Mouse (Mus musculus) hindbrain, embryonic 12.5 days (tissue): ENCODE results near the gene Rbm47. TPM values are rescaled to one million over a fixed set of nuclear protein-coding genes. Genes with fewer than 3 reads are reported as not detected.
"Not testable (repeated sequence)": the region's sequence is repeated elsewhere in the genome, so short reads cannot be mapped to it uniquely, and the experiment has no call there.

ENCODE experiments used
- ATAC-seq: fragments of 200-750 bp; cut with Nextera tagmentation; 2 replicates; pipeline ENCODE4 v1.8.0; 2017; ENCODE audit warnings: moderate TSS enrichment; ENCODE audit not compliant: low FRiP score
- H3K27ac ChIP-seq: fragments of 300-500 bp; sonication (generic); 2 replicates; pipeline ENCODE4 v1.5.1; 2016; ENCODE audit warnings: mild to moderate bottlenecking
- H3K27me3 ChIP-seq: fragments of 300-500 bp; sonication (generic); 2 replicates; pipeline ENCODE4 v1.6.1; 2016; ENCODE audit warnings: mild to moderate bottlenecking
- H3K36me3 ChIP-seq: fragments of 300-500 bp; sonication (generic); 2 replicates; pipeline ENCODE4 v1.6.1; 2016; ENCODE audit warnings: mild to moderate bottlenecking
- H3K4me1 ChIP-seq: fragments of 300-500 bp; sonication (generic); 2 replicates; pipeline ENCODE4 v1.6.1; 2016
- H3K4me2 ChIP-seq: fragments of 300-500 bp; sonication (generic); replicated peaks from 2 replicates; pipeline ENCODE4 v1.6.1; 2016; ENCODE audit warnings: mild to moderate bottlenecking
- H3K4me3 ChIP-seq: fragments of 300-500 bp; sonication (generic); 2 replicates; pipeline ENCODE4 v1.5.1; 2016; ENCODE audit warnings: mild to moderate bottlenecking
- H3K9ac ChIP-seq: fragments of 300-500 bp; sonication (generic); 2 replicates; pipeline ENCODE4 v1.6.1; 2016; ENCODE audit warnings: mild to moderate bottlenecking, moderate library complexity
- H3K9me3 ChIP-seq: fragments of 300-500 bp; sonication (generic); replicated peaks from 2 replicates; pipeline ENCODE4 v1.6.1; 2016; ENCODE audit warnings: mild to moderate bottlenecking
- WGBS: fragments of 180-500 bp; shearing (Covaris S2); methylation state at CpG from one replicate; pipeline ENCODE4 v1.1.7; 2016; 5-methylcytosine and 5-hydroxymethylcytosine counted together
- microRNA-seq: library from miRNA; unstranded; fragments of <30 nt; microRNA quantifications from one replicate; pipeline ENCODE4, GENCODE M21; 2017
- polyA plus RNA-seq: library from polyadenylated mRNA; unstranded; fragments of >200 nt; fragmentation: Nextera tagmentation; extraction: Ambion mirVana; gene quantifications from 2 replicates; pipeline ENCODE4 v1.2.1, GENCODE M21; 2016

Rbm47 gene
- polyA plus RNA-seq, 1 experiment from 2014 or later = 9.6 TPM

DNA sequence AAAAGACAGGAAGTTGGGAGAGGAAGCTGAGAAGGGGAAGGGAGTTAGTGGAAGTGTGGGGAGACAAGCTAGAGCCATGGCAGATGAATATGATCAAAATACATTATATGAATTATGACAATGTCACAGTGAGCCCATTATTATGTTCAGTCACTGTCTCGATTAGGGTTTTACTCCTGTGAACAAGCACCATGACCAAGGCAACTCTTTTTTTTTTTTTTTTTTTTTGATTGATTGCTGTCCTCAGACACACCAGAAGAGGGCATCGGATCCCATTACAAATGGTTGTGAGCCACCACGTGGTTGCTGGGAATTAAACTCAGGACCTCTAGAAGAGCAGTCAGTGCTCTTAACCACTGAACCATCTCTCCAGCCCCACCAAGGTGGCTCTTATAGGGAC lies 185.9 kb downstream of the Rbm47 start:
- not testable (repeated sequence) for ATAC-seq, H3K4me2 ChIP-seq, H3K27me3 ChIP-seq, H3K9me3 ChIP-seq, H3K27ac ChIP-seq, H3K36me3 ChIP-seq, H3K9ac ChIP-seq, H3K4me1 ChIP-seq, H3K4me3 ChIP-seq
- 74% methylated on average over 3 of the region's 3 CpGs for WGBS

DNA sequence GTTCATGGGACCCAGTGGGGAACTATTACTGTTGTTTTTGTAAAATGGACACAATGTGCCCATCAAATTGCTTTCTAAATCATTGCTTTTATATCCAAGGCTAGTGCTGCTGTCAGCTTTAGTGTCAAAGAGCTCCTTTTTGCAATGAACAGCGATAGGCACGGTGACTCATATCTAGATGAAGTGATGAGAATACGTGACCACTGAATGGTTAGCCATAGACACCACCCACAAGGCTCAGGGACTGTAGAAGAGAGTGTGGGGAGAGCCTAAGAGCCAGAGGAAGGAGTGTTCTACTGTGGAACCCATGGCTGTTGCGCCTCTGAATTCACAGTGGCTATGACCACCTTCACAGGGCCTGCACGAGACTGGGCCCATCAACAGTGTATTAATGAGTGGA lies 186.5 kb downstream of the Rbm47 start:
- no peak overlapping the region for H3K4me3 ChIP-seq
- no peaks in the 10 kb centered on the region for H3K4me1 ChIP-seq
- H3K36me3 ChIP-seq = no peaks in the 10 kb centered on the region
- H3K4me2 ChIP-seq = no peak overlapping the region
- 90% methylated on average over 5 of the region's 5 CpGs for WGBS
- H3K9ac ChIP-seq = no peak overlapping the region
- no peak for ATAC-seq
- H3K9me3 ChIP-seq = no peaks in the 10 kb centered on the region
- no peaks in the 10 kb centered on the region for H3K27me3 ChIP-seq
- no peak overlapping the region for H3K27ac ChIP-seq

DNA sequence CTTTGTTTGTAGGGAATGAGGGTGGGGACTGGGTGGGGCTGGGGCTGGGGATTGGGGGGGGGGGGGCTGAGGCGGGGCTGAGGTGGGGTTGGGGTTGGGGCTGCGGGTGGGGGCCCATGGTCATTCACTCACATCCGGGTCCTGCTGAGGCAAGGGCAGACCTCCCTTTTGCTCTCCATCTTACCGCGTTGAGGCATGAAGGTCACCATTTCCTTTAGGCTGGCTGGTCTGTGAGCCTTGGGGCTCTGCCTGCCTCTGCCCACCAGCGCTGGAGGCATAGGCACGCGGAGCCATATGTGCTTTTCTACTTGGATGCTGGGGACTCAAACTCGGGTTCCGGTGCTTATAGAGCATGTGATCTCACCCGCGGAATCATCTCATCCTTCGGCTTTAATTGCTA lies 197.2 kb downstream of the Rbm47 start:
- H3K27me3 ChIP-seq = no peaks in the 10 kb centered on the region
- no peak overlapping the region for H3K4me3 ChIP-seq
- WGBS = 92% methylated on average over 12 of the region's 13 CpGs
- no peaks in the 10 kb centered on the region for H3K9me3 ChIP-seq
- no peak overlapping the region for H3K9ac ChIP-seq
- no peak for ATAC-seq
- H3K36me3 ChIP-seq = no peaks in the 10 kb centered on the region
- no peak overlapping the region for H3K27ac ChIP-seq
- no peak overlapping the region for H3K4me2 ChIP-seq
- no peaks in the 10 kb centered on the region for H3K4me1 ChIP-seq

- Histone ChIP-seq H3K4me1 (no peaks in the 10 kb centered on the region), H3K4me2 (no peak overlapping the region), H3K36me3 (no peaks in the 10 kb centered on the region), H3K4me3 (no peak overlapping the region), H3K27me3 (no peaks in the 10 kb centered on the region), H3K9ac (no peak overlapping the region), H3K9me3 (no peaks in the 10 kb centered on the region), H3K27ac (no peak overlapping the region)
- ATAC-seq = no peak
- 78% methylated on average over 2 of the region's 2 CpGs for WGBS
These were observed 199.7 kb downstream of the Rbm47 start for GRCm38 (mm10) chr5:65973189-65973588.

DNA sequence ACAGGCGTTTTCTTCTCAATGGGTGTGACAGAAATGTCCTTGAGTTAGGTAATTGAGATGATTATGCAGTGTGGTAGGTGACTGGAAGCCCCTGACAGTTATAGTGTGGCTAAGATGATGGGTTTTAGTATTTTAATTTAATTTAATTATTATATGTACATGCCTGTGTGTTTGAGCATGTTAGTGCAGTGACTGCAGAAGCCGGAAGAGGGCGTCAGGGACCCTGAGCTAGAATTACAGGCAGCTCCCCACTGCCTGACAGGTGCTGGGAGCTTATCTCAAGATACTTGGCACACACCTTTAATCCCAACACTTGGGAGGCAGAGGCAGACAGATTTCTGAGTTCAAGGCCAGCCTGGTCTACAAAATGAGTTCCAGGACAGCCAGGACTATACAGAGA lies 204.9 kb downstream of the Rbm47 start:
- H3K9ac ChIP-seq = no peak overlapping the region
- H3K4me1 ChIP-seq = no peaks in the 10 kb centered on the region
- no peaks in the 10 kb centered on the region for H3K27me3 ChIP-seq
- H3K4me2 ChIP-seq = no peak overlapping the region
- no peaks in the 10 kb centered on the region for H3K36me3 ChIP-seq
- no peaks in the 10 kb centered on the region for H3K9me3 ChIP-seq
- no peak overlapping the region for H3K4me3 ChIP-seq
- no peak overlapping the region for H3K27ac ChIP-seq
- WGBS = 90% methylated on average over 3 of the region's 3 CpGs
- ATAC-seq = no peak

DNA sequence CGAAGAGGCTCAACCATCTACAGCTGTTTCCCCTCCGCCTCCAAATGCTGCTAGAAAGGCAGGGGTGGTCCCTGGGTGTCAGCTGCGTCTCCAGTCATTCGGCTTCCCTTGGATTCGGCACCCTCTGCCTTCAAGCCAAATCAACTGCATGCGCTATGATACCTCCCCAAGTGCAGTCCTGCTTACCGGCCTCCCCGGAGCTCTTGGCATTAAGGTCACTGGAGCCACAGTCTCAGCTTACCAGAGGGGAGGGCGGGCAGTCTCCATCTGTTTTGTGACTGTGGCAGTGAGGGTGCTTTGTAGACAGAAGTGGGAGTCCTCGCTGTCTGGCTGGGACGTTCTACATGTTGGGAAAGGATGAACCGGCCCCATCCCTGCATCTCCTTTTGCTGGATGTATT lies 205.8 kb downstream of the Rbm47 start:
- Histone ChIP-seq H3K4me3 (no peak overlapping the region), H3K9me3 (no peaks in the 10 kb centered on the region), H3K4me1 (no peaks in the 10 kb centered on the region), H3K4me2 (no peak overlapping the region), H3K9ac (no peak overlapping the region), H3K36me3 (no peaks in the 10 kb centered on the region), H3K27me3 (no peaks in the 10 kb centered on the region), H3K27ac (no peak overlapping the region)
- WGBS = 62% methylated on average over 12 of the region's 12 CpGs
- ATAC-seq = no peak

Small RNA genes within 50 kb of the gene (microRNA-seq; reads per million reads assigned to microRNA genes)
- gene Gm25952 = not detected

Other genes with a start within 250 kb of the Rbm47 start
- gene Chrna9, start 238.2 kb downstream of the Rbm47 start, polyA plus RNA-seq = 0.18 and 0.19 TPM in 2 replicates
- gene 9130230L23Rik, start 168.8 kb downstream of the Rbm47 start, polyA plus RNA-seq = 0.18 TPM in 1 of 2 replicates, not detected in the other
- 1.8 and 2.0 TPM in 2 replicates for gene Nsun7, start 86.8 kb upstream of the Rbm47 start, polyA plus RNA-seq